ENCODE assay signal across 8 mouse cellular contexts in genomic region chr4:62516079-62516478, GRCm38 (mm10). TPM values are rescaled to one million over a fixed set of nuclear protein-coding genes. Genes with fewer than 3 reads are reported as not detected.
DNase-seq lines count a peak whose midpoint lies in the region; ATAC-seq and TF ChIP-seq lines count a peak whose summit lies in the region.

No protein-coding gene starts in this region.

- TF ChIP-seq CTCF in layer of hippocampus, adult 2 months (conservative IDR thresholded peaks at IDR 0.05): peak; percentile 23; the same call in 1 of the 2 replicates
- TF ChIP-seq CTCF in cortical plate, adult 2 months (IDR thresholded peaks at IDR 0.05; ENCODE audit: extremely low read depth, insufficient read depth, low read length): no peak
- no peak for TF ChIP-seq CTCF in hindbrain, postnatal 0 days (IDR thresholded peaks at IDR 0.05; ENCODE audit: low read depth)

- H3K27me3 ChIP-seq in hindbrain, postnatal 0 days (ENCODE audit: insufficient read depth, low read length): no peaks in the 10 kb centered on the region
- no peaks in the 10 kb centered on the region for H3K27me3 ChIP-seq in liver, embryonic 15.5 days

- no peak for ATAC-seq in hindbrain, postnatal 0 days
- peak; percentile 41 for ATAC-seq in liver, embryonic 15.5 days (ENCODE audit: insufficient read depth)

- H3K9me3 ChIP-seq in hindbrain, postnatal 0 days (ENCODE audit: low read length): no peaks in the 10 kb centered on the region
- H3K9me3 ChIP-seq in liver, embryonic 15.5 days (replicated peaks): no peaks in the 10 kb centered on the region

- peak overlapping the region; percentile 43; the same call in 1 of the 2 replicates for H3K27ac ChIP-seq in layer of hippocampus, adult 2 months
- peak overlapping the region; percentile 65; the same call in 1 of the 2 replicates for H3K27ac ChIP-seq in cortical plate, adult 2 months (ENCODE audit: insufficient read depth, low read length)
- H3K27ac ChIP-seq in hindbrain, postnatal 0 days: 0 out of 2 replicates have a peak overlapping the region, but pooled peaks have one; percentile 20
- peak overlapping the region; percentile 99 for H3K27ac ChIP-seq in liver, embryonic 15.5 days (replicated peaks)

- H3K4me1 ChIP-seq in cortical plate, adult 2 months (ENCODE audit: control insufficient read depth, insufficient read depth, low read length): peaks cover 9% of the 10 kb centered on the region
- H3K4me1 ChIP-seq in hindbrain, postnatal 0 days (ENCODE audit: insufficient read depth, low read length): 0 out of 2 replicates have a peak, but pooled peaks cover 9% of the 10 kb centered on the region
- H3K4me1 ChIP-seq in liver, embryonic 15.5 days (replicated peaks): peaks cover 79% of the 10 kb centered on the region

- H3K4me3 ChIP-seq in layer of hippocampus, adult 2 months: no peak overlapping the region
- no peak overlapping the region for H3K4me3 ChIP-seq in cortical plate, adult 2 months (ENCODE audit: insufficient read depth, low read length)
- H3K4me3 ChIP-seq in hindbrain, postnatal 0 days (ENCODE audit: low read length): no peak overlapping the region
- H3K4me3 ChIP-seq in liver, embryonic 15.5 days (replicated peaks): peak overlapping the region; percentile 79

- H3K36me3 ChIP-seq in hindbrain, postnatal 0 days (ENCODE audit: insufficient read depth, low read length): peaks cover 20% of the 10 kb centered on the region; the same call in 1 of the 2 replicates
- H3K36me3 ChIP-seq in liver, embryonic 15.5 days (replicated peaks): peaks cover 43% of the 10 kb centered on the region

- no peak overlapping the region for H3K9ac ChIP-seq in hindbrain, postnatal 0 days (replicated peaks; ENCODE audit: low read length)
- H3K9ac ChIP-seq in liver, embryonic 15.5 days: peak overlapping the region; percentile 91

- WGBS in hindbrain, postnatal 0 days: 57% methylated on average over 2 of the region's 2 CpGs
- WGBS in liver, embryonic 15.5 days (ENCODE audit: insufficient replicate concordance): 19% methylated on average over 2 of the region's 2 CpGs

- no peak for TF ChIP-seq POLR2A in cortical plate, adult 2 months (IDR thresholded peaks at IDR 0.05; ENCODE audit: extremely low read depth, insufficient read depth, low read length)

- no peak for DNase-seq in layer of hippocampus, adult 2 months (ENCODE audit: low spot score in 2 of 2)
- DNase-seq in layer of hippocampus, postnatal 14 days (ENCODE audit: low spot score in 2 of 2): no peak
- no peak for DNase-seq in hindbrain, postnatal 0 days (ENCODE audit: low spot score)
- no peak for DNase-seq in frontal cortex, postnatal 10 days (ENCODE audit: low spot score in 2 of 2)
- DNase-seq in right cerebral cortex, postnatal 14 days: no peak
- DNase-seq in left cerebral cortex, adult 8-10 months (ENCODE audit: low spot score in 2 of 2): no peak

- H3K4me2 ChIP-seq in hindbrain, postnatal 0 days (ENCODE audit: low read depth, low read length): no peak overlapping the region
- H3K4me2 ChIP-seq in liver, embryonic 15.5 days: peak overlapping the region; percentile 90

RNA-seq across cellular contexts. Expression of gene Alad, which starts 3.6 kb away (rescaled TPM):
- 10 to 100 TPM; 24.6 to 31.5 TPM for total RNA-seq in layer of hippocampus, adult 2 months (2021)
- 10 to 100 TPM; 21.7 to 27.6 TPM for total RNA-seq in layer of hippocampus, postnatal 14 days (2021)
- 36.0 and 38.0 TPM in 2 replicates for polyA plus RNA-seq in cortical plate, adult 2 months (2012; rRNA removed)
- 50.4 and 50.9 TPM in 2 replicates for total RNA-seq in hindbrain, postnatal 0 days (2014; rRNA removed)
- 69.3 and 70.5 TPM in 2 replicates for polyA plus RNA-seq in hindbrain, postnatal 0 days (2015; fragmentation: Nextera tagmentation; extraction: Ambion mirVana)
- 582 and 589 TPM in 2 replicates for polyA plus RNA-seq in liver, embryonic 15.5 days (2015; fragmentation: Nextera tagmentation; extraction: Ambion mirVana)
- total RNA-seq in left cerebral cortex, adult 8-10 months (2022): 10 to 100 TPM; 35.5 to 39.6 (median 36.9) TPM

RNA-seq across cellular contexts. Expression of gene Pole3, which starts 8.8 kb away (rescaled TPM):
- 10 to 100 TPM; 28.0 to 28.5 TPM for total RNA-seq in layer of hippocampus, adult 2 months (2021)
- total RNA-seq in layer of hippocampus, postnatal 14 days (2021): 10 to 100 TPM; 23.8 to 26.3 TPM
- polyA plus RNA-seq in cortical plate, adult 2 months (2012; rRNA removed): 26.0 TPM in 2 replicates
- 19.0 and 25.1 TPM in 2 replicates for total RNA-seq in hindbrain, postnatal 0 days (2014; rRNA removed)
- polyA plus RNA-seq in hindbrain, postnatal 0 days (2015; fragmentation: Nextera tagmentation; extraction: Ambion mirVana): 66.5 and 70.0 TPM in 2 replicates
- 51.3 and 52.9 TPM in 2 replicates for polyA plus RNA-seq in liver, embryonic 15.5 days (2015; fragmentation: Nextera tagmentation; extraction: Ambion mirVana)
- total RNA-seq in left cerebral cortex, adult 8-10 months (2022): 10 to 100 TPM; 27.6 to 29.5 (median 28.3) TPM

RNA-seq across cellular contexts. Expression of gene 4933430I17Rik, which starts 9.1 kb away (rescaled TPM):
- under 1 TPM in 1 of 2 experiments, not detected in 1; 0.44 TPM for total RNA-seq in layer of hippocampus, adult 2 months (2021)
- under 1 TPM; 0.30 to 0.57 TPM for total RNA-seq in layer of hippocampus, postnatal 14 days (2021)
- polyA plus RNA-seq in cortical plate, adult 2 months (2012; rRNA removed): 0.11 and 0.25 TPM in 2 replicates
- 1.0 TPM in 1 of 2 replicates, not detected in the other for total RNA-seq in hindbrain, postnatal 0 days (2014; rRNA removed)
- polyA plus RNA-seq in hindbrain, postnatal 0 days (2015; fragmentation: Nextera tagmentation; extraction: Ambion mirVana): 0.74 and 0.83 TPM in 2 replicates
- polyA plus RNA-seq in liver, embryonic 15.5 days (2015; fragmentation: Nextera tagmentation; extraction: Ambion mirVana): 0.06 and 0.15 TPM in 2 replicates
- total RNA-seq in left cerebral cortex, adult 8-10 months (2022): under 1 TPM; 0.35 to 0.73 (median 0.44) TPM

RNA-seq across cellular contexts. Expression of gene Hdhd3, which starts 12.8 kb away (rescaled TPM):
- 10 to 100 TPM in 1 of 2 experiments, 1 to 10 TPM in 1; 7.9 to 11.1 TPM for total RNA-seq in layer of hippocampus, adult 2 months (2021)
- 10 to 100 TPM; 10.0 to 10.9 TPM for total RNA-seq in layer of hippocampus, postnatal 14 days (2021)
- 7.6 and 8.4 TPM in 2 replicates for polyA plus RNA-seq in cortical plate, adult 2 months (2012; rRNA removed)
- 4.1 and 5.1 TPM in 2 replicates for total RNA-seq in hindbrain, postnatal 0 days (2014; rRNA removed)
- 5.8 and 6.8 TPM in 2 replicates for polyA plus RNA-seq in hindbrain, postnatal 0 days (2015; fragmentation: Nextera tagmentation; extraction: Ambion mirVana)
- 7.8 and 9.6 TPM in 2 replicates for polyA plus RNA-seq in liver, embryonic 15.5 days (2015; fragmentation: Nextera tagmentation; extraction: Ambion mirVana)
- 1 to 10 TPM; 7.8 to 9.6 (median 9.5) TPM for total RNA-seq in left cerebral cortex, adult 8-10 months (2022)

RNA-seq across cellular contexts. Expression of gene Bspry, which starts 36.2 kb away (rescaled TPM):
- total RNA-seq in layer of hippocampus, adult 2 months (2021): under 1 TPM; 0.64 to 0.69 TPM
- total RNA-seq in layer of hippocampus, postnatal 14 days (2021): under 1 TPM; 0.30 to 0.67 TPM
- polyA plus RNA-seq in cortical plate, adult 2 months (2012; rRNA removed): 0.58 and 0.62 TPM in 2 replicates
- total RNA-seq in hindbrain, postnatal 0 days (2014; rRNA removed): 0.37 and 2.0 TPM in 2 replicates
- polyA plus RNA-seq in hindbrain, postnatal 0 days (2015; fragmentation: Nextera tagmentation; extraction: Ambion mirVana): 0.95 and 0.96 TPM in 2 replicates
- 0.22 and 0.32 TPM in 2 replicates for polyA plus RNA-seq in liver, embryonic 15.5 days (2015; fragmentation: Nextera tagmentation; extraction: Ambion mirVana)
- total RNA-seq in left cerebral cortex, adult 8-10 months (2022): under 1 TPM in 3 of 4 experiments, not detected in 1; 0.32 to 0.61 (median 0.41) TPM

Comparison
In these comparisons a context has a peak if more than half of its experiments do, and no peak if none do; other contexts are left out.
1. H3K27ac ChIP-seq: peak in every context shown above with its lines; median percentile 99 in liver, embryonic 15.5 days; 65 in cortical plate, adult 2 months; 43 in layer of hippocampus, adult 2 months; 20 in hindbrain, postnatal 0 days.